Mouse (Mus musculus): ENCODE results near the gene Ctr9. TPM values are rescaled to one million over a fixed set of nuclear protein-coding genes. Genes with fewer than 3 reads are reported as not detected.

The Ctr9 gene
- total RNA-seq, 2 experiments from 2014 or later, result 17.1 to 18.9 TPM

GRCm38 (mm10) chr7:111024912-111025311 lies 3.8 kb upstream of the Ctr9 start:
- intact Hi-C loops (cut with DNase I), result no loop called here
- DNase-seq, result no peak

GRCm38 (mm10) chr7:111029046-111029553 lies 349 bp downstream of the Ctr9 start:
- intact Hi-C loops (cut with DNase I), result no loop called here
- DNase-seq, result no peak

GRCm38 (mm10) chr7:111048920-111049319 lies 20.2 kb downstream of the Ctr9 start:
- no peak for DNase-seq
- intact Hi-C loops (cut with DNase I), result loop anchor here (2.0 to 10.0 kb wide), 2 partner anchors 192 to 486 kb away; no protein-coding TSS in a partner anchor

DNA sequence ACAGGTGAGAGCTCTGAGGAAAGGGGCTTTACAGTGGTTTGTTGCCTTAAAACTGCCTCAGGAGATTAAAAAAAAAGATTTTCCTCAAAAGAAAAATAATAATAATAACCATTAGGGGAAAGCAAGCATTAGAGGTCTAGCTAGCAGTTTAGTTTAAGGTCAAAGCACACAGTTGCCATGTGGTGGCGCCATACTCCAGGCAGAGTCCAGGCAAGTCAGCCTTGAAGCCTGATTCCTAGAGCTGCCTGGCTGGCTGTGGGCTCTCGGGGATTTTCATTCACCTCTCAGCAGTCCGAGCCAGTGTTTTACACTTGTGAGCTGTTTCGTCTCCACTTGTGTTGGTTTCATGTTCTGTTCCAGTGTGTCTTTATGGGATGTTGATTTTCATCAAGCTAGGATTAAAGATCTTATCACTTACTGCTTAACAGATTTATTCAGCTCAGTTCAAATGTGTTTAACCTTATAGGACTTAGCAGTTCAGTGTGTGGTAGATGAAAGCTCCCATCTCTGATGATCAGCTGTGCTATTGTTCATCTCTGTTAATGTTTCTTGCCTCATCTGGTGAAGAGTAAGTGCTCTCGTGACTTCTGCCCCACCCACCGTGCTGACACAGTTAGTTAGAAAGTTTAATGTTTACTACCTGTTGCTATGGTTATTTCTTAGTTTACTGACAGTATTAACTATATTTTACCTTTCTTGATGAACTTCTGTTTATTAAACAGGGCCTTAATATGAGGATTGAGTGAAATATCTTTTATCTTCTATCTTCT lies 21.1 kb downstream of the Ctr9 start:
- intact Hi-C loops (cut with DNase I), result loop anchor here (2.0 to 10.0 kb wide), 5 partner anchors 113 to 919 kb away; no protein-coding TSS in a partner anchor
- peak; percentile 66 to 70 for DNase-seq

DNA sequence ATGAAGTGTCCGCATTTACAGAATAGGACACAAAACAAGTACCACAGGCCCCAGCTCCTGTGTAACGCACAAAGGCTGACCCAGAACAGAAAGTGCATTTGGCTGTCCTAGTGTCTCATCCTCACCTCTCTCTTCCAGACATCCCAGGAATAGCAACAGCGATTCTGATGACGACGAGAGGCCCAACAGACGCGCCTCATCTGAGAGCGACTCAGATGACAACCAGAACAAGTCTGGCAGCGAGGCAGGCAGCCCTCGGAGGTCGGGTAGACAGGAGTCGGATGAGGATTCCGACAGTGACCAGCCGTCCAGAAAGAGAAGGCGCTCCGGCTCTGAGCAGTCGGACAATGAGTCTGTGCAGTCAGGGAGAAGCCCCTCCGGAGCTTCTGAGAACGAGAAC lies 26.5 kb downstream of the Ctr9 start:
- DNase-seq, result peak; percentile 24 to 31
- intact Hi-C loops (cut with DNase I), result loop anchor here (10.0 kb wide), 1 partner anchor 730 kb away; no protein-coding TSS in a partner anchor

GRCm38 (mm10) chr7:111055984-111056657 lies 27.4 kb downstream of the Ctr9 start:
- no peak for DNase-seq
- intact Hi-C loops (cut with DNase I), result loop anchor here (10.0 kb wide), 1 partner anchor 729 kb away; no protein-coding TSS in a partner anchor

- no peak for DNase-seq
- intact Hi-C loops (cut with DNase I), result loop anchor here (10.0 kb wide), 1 partner anchor 725 kb away; no protein-coding TSS in a partner anchor
These were observed 30.8 kb downstream of the Ctr9 start for GRCm38 (mm10) chr7:111059527-111059926.

DNA sequence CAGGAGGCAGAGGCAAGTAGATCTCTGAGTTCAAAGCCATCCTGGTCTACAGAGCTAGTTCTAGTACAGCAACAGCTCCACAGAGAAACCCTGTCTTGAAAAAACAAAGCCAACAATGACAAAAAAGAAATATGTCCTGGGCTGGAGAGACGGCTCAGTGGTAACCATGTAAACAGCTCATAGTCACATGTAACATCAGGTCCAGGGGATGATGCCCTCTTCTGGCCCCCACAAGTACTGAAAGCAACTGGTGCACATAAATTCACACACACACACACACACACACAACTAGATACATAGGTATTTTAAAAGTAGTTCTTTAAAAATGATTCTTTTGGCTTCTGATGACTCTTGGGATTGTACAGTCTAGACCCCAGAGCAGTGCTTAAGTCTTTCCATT lies 34.2 kb downstream of the Ctr9 start:
- DNase-seq, result no peak
- intact Hi-C loops (cut with DNase I), result no loop called here

GRCm38 (mm10) chr7:111068181-111068580 lies 39.4 kb downstream of the Ctr9 start:
- intact Hi-C loops (cut with DNase I), result no loop called here
- DNase-seq, result no peak

GRCm38 (mm10) chr7:111069439-111070166 lies 40.9 kb downstream of the Ctr9 start:
- DNase-seq, result no peak
- intact Hi-C loops (cut with DNase I), result no loop called here

- intact Hi-C loops (cut with DNase I), result no loop called here
- no peak for DNase-seq
These were observed 41.4 kb downstream of the Ctr9 start for GRCm38 (mm10) chr7:111070167-111070496.

DNA sequence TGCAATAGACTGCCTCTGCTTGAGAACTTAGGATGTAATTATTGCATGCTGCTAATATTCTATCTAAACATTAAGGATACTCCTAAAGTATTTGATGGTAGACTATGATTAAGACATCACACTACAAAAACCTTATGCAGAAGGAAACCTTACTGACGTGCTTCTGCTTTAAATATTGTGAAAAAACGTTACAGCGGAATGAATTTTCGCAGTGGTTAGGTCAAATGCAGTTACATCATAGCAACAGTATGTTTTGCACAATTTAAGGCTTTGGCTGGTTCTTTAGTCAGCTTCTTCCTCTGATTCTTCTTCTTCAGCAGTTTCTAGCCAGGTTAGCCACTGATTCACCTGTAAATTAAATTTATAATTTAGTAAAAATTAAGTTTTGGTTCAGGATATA lies 43.7 kb downstream of the Ctr9 start:
- intact Hi-C loops (cut with DNase I), result no loop called here

GRCm38 (mm10) chr7:111075288-111075687 lies 46.5 kb downstream of the Ctr9 start:
- intact Hi-C loops (cut with DNase I), result no loop called here
- no peak for DNase-seq

More for the DNA sequence above, 43.7 kb downstream of the Ctr9 start:
- DNase-seq, result no peak

GRCm38 (mm10) chr7:111078271-111078670 lies 49.5 kb downstream of the Ctr9 start:
- DNase-seq, result no peak
- intact Hi-C loops (cut with DNase I), result no loop called here

DNA sequence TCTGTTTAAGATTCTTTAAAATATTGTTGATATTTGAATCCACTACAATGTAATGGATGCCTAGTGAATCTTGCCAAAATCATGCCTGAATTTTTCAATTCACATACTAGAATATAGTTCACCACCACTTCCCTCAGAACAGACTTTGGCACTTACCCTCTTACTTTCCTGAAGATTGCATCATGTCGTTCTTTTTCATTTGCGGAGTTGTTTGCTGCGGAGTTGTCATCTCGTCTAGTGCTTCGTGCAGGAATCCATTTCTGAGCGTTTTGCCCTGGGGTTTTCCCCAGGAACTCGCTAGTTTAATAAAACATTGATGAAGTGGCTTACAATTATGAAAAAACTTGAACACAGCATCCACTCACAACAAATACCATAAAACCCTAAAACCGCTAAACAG lies 51.3 kb downstream of the Ctr9 start:
- no peak for DNase-seq
- intact Hi-C loops (cut with DNase I), result no loop called here

- intact Hi-C loops (cut with DNase I), result no loop called here
- no peak for DNase-seq
These were observed 52.1 kb downstream of the Ctr9 start for GRCm38 (mm10) chr7:111080876-111081275.

DNA sequence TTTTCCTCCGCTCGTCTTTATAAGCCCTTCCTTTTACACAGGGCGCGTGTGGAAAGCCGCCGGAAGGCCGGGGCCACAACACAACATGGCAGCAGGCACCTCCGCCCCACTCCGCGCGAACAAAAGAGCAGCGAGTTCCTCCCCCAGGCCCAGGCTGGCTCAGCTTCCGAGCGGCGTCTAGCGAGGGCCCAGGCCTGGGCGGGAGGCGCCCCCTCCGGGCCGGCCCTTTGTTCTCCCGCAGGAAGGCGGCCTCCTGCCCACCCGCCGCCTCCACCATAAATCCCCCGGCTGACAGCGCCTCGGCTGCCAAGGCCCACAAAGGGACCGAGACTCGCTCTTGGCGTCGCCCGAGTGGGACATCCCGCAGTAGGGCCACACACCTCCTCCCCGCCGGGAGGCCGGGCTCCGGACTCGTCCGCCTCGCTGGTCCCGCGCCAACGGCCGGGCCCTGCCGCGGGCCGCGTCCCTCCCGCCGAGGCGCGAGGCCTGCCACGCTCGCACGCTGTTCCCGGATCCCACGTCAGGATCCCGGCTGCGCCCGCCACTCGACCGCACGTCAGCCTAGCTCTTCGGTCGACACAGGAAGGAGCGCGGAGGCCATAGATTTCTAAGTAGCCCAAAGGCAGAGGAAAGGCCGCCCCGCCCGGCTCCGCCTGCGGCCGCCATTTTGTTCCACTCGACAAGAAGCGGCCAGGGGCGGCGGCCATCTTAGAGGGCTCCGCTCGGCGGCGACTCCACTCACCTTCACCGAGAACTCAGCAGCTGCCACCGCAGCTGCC lies 53.5 kb downstream of the Ctr9 start:
- intact Hi-C loops (cut with DNase I), result loop anchor here (2.0 kb wide), 1 partner anchor 75 kb away; no protein-coding TSS in a partner anchor
- DNase-seq, result peak; percentile 78 to 92

DNA sequence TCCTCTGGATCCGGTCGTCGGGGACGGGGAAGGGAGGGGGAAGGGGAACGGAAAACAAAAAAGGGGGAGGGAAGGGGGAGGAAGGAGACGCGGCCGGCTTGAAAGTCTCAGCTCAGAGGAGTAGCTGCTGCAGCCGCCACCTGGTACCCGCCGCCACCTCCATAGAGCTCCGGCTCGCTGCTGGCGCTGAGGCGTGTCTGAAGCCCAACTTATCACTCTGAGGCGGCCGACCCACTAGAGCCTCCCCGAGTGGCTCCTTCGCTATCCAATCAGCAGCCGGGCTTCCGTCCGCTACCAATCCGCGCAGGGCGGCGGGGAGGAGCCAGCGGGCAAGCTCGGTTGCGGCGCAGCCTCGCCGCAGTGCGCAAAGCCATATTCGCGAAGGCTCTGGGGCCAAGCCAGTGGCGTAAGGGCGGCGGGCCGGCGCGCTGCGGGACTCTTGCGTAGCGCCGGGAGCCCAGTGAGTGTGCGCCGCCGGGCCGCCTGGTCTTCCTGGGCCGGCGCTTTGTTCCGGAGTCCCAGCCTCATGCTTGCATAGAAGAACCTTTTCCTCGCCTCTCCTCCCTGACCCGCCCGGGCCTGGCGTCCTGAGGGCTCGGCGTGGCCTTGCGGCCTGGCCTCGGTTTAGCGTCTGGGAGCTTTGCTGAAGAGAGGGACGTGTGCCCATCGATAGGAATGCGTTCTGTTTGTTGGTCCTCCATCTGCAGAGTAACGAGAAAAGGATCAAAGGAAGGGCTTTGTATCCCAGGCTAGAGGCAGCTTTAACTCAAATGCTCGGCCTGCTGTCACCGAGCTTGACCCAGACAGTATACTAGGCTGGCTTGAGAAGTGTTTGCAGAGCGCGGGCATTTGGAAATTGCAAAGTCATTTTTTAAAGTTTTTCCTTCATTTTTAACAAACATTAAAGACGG lies 54.3 kb downstream of the Ctr9 start, which contains the start of gene Eif4g2:
Gene Eif4g2 (minus strand): TSS at position 209 of the 911 bp plus-strand sequence.
- DNase-seq, result peak; percentile 97 to 99
- intact Hi-C loops (cut with DNase I), result loop anchor here (1.0 to 2.0 kb wide), 2 partner anchors 39 to 74 kb away; no protein-coding TSS in a partner anchor

DNA sequence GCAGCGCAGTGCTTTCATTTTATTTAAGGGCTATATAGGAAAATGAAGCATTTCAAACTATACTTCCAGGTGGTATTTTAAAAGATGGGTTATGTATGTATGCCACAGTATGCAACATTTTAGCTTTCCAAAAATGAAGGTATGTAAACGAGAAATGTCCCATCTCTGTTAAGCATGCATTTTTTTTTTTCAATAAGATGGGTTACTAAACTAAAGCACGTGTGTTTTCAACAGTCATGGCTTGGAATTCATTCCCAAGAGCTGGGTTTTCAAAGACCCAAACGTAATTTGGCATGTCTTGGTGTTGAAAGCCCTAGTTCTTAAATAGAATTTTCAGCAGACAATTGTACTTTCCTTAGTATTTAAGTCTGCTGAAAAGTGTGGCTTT lies 55.0 kb downstream of the Ctr9 start:
- no peak for DNase-seq
- intact Hi-C loops (cut with DNase I), result loop anchor here (1.0 to 2.0 kb wide), 2 partner anchors 39 to 73 kb away; no protein-coding TSS in a partner anchor

Measured in heart, postnatal 36 days (tissue).